ENCODE assay signal across 21 mouse cellular contexts in the genomic region with DNA sequence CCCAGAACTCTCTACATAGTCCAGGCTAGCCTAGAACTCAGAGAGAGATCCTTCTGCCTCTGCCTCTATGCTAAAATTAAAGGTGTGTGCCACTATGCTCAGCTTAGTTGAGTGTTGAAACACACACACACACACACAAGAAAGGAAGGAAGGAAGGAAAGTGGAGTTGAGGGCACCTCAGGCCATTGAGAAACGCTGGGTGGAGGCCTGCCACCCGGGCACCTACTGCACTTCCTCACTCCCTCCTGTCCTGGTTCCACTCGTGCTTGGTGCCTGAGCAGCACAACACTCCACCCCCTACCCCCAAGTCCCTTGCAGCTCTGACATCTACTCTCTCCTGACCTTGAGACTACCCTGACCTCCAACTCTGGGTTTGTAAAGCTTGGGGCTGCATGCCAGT.
"Had no signal": no experiment of that assay in that cellular context is flagged by ENCODE, and none has a peak within 500 bp of the region (broad histone marks: within the 10 kb centered on the region; RNA-seq: fewer than 3 reads in every experiment).

No protein-coding gene starts in this region.

- H3K9ac ChIP-seq: liver, embryonic 15.5 days; lung, embryonic 14.5 days; midbrain, embryonic 12.5 days; midbrain, embryonic 15.5 days; neural tube, embryonic 12.5 days; neural tube, embryonic 15.5 days; stomach, embryonic 15.5 days had no signal

- H3K27ac ChIP-seq: kidney, postnatal 0 days; layer of hippocampus, adult 2 months; left cerebral cortex, adult 2 months; liver, embryonic 15.5 days; midbrain, embryonic 12.5 days; midbrain, embryonic 15.5 days; neural tube, embryonic 12.5 days; neural tube, embryonic 15.5 days; stomach, embryonic 15.5 days had no signal

- H3K4me2 ChIP-seq: liver, embryonic 11.5 days; liver, embryonic 15.5 days; lung, embryonic 14.5 days; midbrain, embryonic 12.5 days; midbrain, embryonic 15.5 days; neural tube, embryonic 12.5 days; neural tube, embryonic 15.5 days; stomach, embryonic 15.5 days had no signal

- H3K36me3 ChIP-seq: liver, embryonic 15.5 days; midbrain, embryonic 12.5 days; midbrain, embryonic 15.5 days; neural tube, embryonic 12.5 days; neural tube, embryonic 15.5 days; stomach, embryonic 15.5 days had no signal

- H3K4me1 ChIP-seq: liver, embryonic 15.5 days; midbrain, embryonic 15.5 days; neural tube, embryonic 12.5 days; neural tube, embryonic 15.5 days; stomach, embryonic 15.5 days had no signal

- H3K4me3 ChIP-seq: layer of hippocampus, adult 2 months; left cerebral cortex, adult 2 months; liver, embryonic 15.5 days; midbrain, embryonic 12.5 days; midbrain, embryonic 15.5 days; neural tube, embryonic 12.5 days; neural tube, embryonic 15.5 days; stomach, embryonic 15.5 days had no signal

- DNase-seq: kidney, adult 2 months; kidney, postnatal 25 days; layer of hippocampus, adult 9-11 months; lung, embryonic 14.5 days; lung, postnatal 10 days; lung, postnatal 36 days; retina, postnatal 1 day; right cerebral cortex, postnatal 25 days; spleen, adult 18-20 months; thymus, postnatal 36 days had no signal

- ATAC-seq: intestine, postnatal 0 days; midbrain, embryonic 15.5 days had no signal

- H3K9me3 ChIP-seq: liver, embryonic 15.5 days; midbrain, embryonic 12.5 days; midbrain, embryonic 15.5 days; neural tube, embryonic 12.5 days; neural tube, embryonic 15.5 days; stomach, embryonic 15.5 days had no signal

- H3K27me3 ChIP-seq: liver, embryonic 15.5 days; midbrain, embryonic 12.5 days; midbrain, embryonic 15.5 days; neural tube, embryonic 12.5 days; neural tube, embryonic 15.5 days; stomach, embryonic 15.5 days had no signal
